ENCODE assay signal across 19 mouse cellular contexts in the genomic region with DNA sequence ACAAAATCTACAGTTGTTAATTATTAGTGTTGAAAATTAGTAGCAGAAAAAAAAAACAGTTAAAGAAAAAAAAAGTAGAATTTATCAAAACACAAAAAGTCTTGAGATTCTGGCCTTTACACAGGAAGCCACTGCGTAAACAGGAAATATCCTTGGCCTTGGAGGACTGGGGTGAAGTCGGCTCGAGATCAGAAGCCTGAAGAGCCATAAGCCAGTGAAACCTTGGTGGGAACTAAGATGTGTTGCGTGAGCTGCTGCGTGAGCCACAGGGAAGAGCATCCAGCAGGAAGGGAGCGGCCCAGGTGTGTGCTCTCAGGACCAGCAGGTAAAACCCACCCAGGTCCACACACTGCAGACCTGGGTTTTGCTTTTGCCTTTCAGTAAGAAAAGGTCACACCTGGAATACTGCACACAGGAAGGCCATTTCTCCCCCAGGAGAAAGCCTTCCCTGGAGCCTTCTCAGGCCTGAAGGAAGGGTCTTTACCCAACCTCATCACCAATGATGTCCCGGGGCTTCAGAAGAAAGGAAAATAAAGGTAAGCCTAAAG.
A peak's percentile ranks its signal among the peaks of the same experiment; 100 is the strongest.
DNase-seq lines count a peak whose midpoint lies in the region; ATAC-seq and TF ChIP-seq lines count a peak whose summit lies in the region.
"Had no signal": no experiment of that assay in that cellular context is flagged by ENCODE, and none has a peak within 500 bp of the region (broad histone marks: within the 10 kb centered on the region; RNA-seq: fewer than 3 reads in every experiment).

No protein-coding gene starts in this region.

- no peak for TF ChIP-seq CTCF in heart, adult 2 months (IDR thresholded peaks at IDR 0.05)
- TF ChIP-seq CTCF in testis, adult 2 months (IDR thresholded peaks at IDR 0.05; ENCODE audit: control insufficient read depth, insufficient read depth, insufficient replicate concordance, low read depth, low read length), result no peak

- H3K4me2 ChIP-seq in liver, embryonic 11.5 days, result no peak overlapping the region
- no peak overlapping the region for H3K4me2 ChIP-seq in liver, embryonic 12.5 days
- H3K4me2 ChIP-seq: heart, embryonic 11.5 days; liver, embryonic 13.5 days had no signal

- no peaks in the 10 kb centered on the region for H3K27me3 ChIP-seq in heart, adult 2 months (ENCODE audit: control insufficient read depth, insufficient read depth, low read length)
- H3K27me3 ChIP-seq in liver, embryonic 11.5 days (replicated peaks; ENCODE audit: control insufficient read depth, insufficient read depth, low read length), result no peaks in the 10 kb centered on the region
- no peaks in the 10 kb centered on the region for H3K27me3 ChIP-seq in liver, embryonic 12.5 days (replicated peaks)
- no peaks in the 10 kb centered on the region for H3K27me3 ChIP-seq in testis, adult 2 months (ENCODE audit: control insufficient read depth, insufficient read depth, low read length)
- H3K27me3 ChIP-seq: liver, embryonic 13.5 days; Patski had no signal

- 0 out of 2 replicates have a peak, but pooled peaks have one; percentile 20 for TF ChIP-seq POLR2A in heart, adult 2 months (IDR thresholded peaks at IDR 0.05; ENCODE audit: insufficient read depth, low read depth, low read length)
- no peak for TF ChIP-seq POLR2A in testis, adult 2 months (IDR thresholded peaks at IDR 0.05; ENCODE audit: control insufficient read depth, low read depth, low read length)

- H3K4me1 ChIP-seq in heart, adult 2 months (ENCODE audit: control insufficient read depth, insufficient read depth, low read length), result peaks cover 8% of the 10 kb centered on the region
- no peaks in the 10 kb centered on the region for H3K4me1 ChIP-seq in liver, embryonic 11.5 days (replicated peaks; ENCODE audit: control insufficient read depth, insufficient read depth, low read length)
- H3K4me1 ChIP-seq in liver, embryonic 12.5 days, result peaks cover 14% of the 10 kb centered on the region; the same call in 1 of the 2 replicates
- H3K4me1 ChIP-seq in testis, adult 2 months (ENCODE audit: control insufficient read depth, insufficient read depth, low read length), result no peaks in the 10 kb centered on the region

- peak overlapping the region; percentile 23; the same call in 1 of the 2 replicates for H3K4me3 ChIP-seq in heart, adult 2 months
- no peak overlapping the region for H3K4me3 ChIP-seq in liver, embryonic 11.5 days (ENCODE audit: low read depth, low read length)
- H3K4me3 ChIP-seq in liver, embryonic 12.5 days, result no peak overlapping the region
- no peak overlapping the region for H3K4me3 ChIP-seq in testis, adult 2 months (ENCODE audit: control insufficient read depth, low read depth, low read length)
- H3K4me3 ChIP-seq: liver, embryonic 13.5 days had no signal

- WGBS in heart, adult 2 months, result 46% methylated on average over 7 of the region's 7 CpGs
- 77% methylated on average over 7 of the region's 7 CpGs for WGBS in liver, embryonic 11.5 days
- WGBS in liver, embryonic 12.5 days (ENCODE audit: insufficient replicate concordance), result 77% methylated on average over 7 of the region's 7 CpGs

- DNase-seq in heart, adult 2 months, result no peak
- no peak for DNase-seq in heart, postnatal 10 days
- DNase-seq in liver, embryonic 11.5 days (ENCODE audit: low spot score), result peak; percentile 9
- no peak for DNase-seq in testis, postnatal 14 days (ENCODE audit: low spot score)
- no peak for DNase-seq in urinary bladder, adult 2 months (ENCODE audit: low spot score)
- DNase-seq in layer of hippocampus, adult 8-10 months (ENCODE audit: low spot score in 2 of 2), result no peak
- DNase-seq: B cell, adult 2 months; cerebellum, postnatal 14 days; gastrocnemius, postnatal 14 days; liver, embryonic 13.5 days; right cerebral cortex, adult 18-20 months; spleen, adult 18-20 months; thymus, postnatal 36 days had no signal

- no peaks in the 10 kb centered on the region for H3K9me3 ChIP-seq in liver, embryonic 11.5 days (ENCODE audit: control insufficient read depth, low read length)
- no peaks in the 10 kb centered on the region for H3K9me3 ChIP-seq in liver, embryonic 12.5 days (replicated peaks)
- H3K9me3 ChIP-seq: liver, embryonic 13.5 days had no signal

- TF ChIP-seq EP300 in heart, adult 2 months (IDR thresholded peaks at IDR 0.05; ENCODE audit: insufficient read depth, low read depth, low read length), result no peak

- ATAC-seq in liver, embryonic 11.5 days (replicated peaks; ENCODE audit: low FRiP score), result no peak
- ATAC-seq in liver, embryonic 12.5 days, result no peak
- ATAC-seq: forebrain, embryonic 16.5 days; inflammation-experienced regulatory T-cells, adult 6 months; Patski had no signal

- H3K27ac ChIP-seq in heart, adult 2 months, result peak overlapping the region; percentile 69
- no peak overlapping the region for H3K27ac ChIP-seq in liver, embryonic 11.5 days (ENCODE audit: low read depth, low read length)
- no peak overlapping the region for H3K27ac ChIP-seq in liver, embryonic 12.5 days
- H3K27ac ChIP-seq in testis, adult 2 months (ENCODE audit: control insufficient read depth, insufficient read depth, low read depth, low read length), result peak overlapping the region; percentile 55; the same call in 1 of the 2 replicates
- H3K27ac ChIP-seq: liver, embryonic 13.5 days had no signal

- intact Hi-C loops in heart, adult 2 months (cut with DNase I), result no loop called here
- intact Hi-C loops in heart, postnatal 10 days (cut with DNase I), result no loop called here

- H3K9ac ChIP-seq in heart, adult 2 months (ENCODE audit: low read depth, low read length), result peak overlapping the region; percentile 5; the same call in 1 of the 2 replicates
- H3K9ac ChIP-seq in liver, embryonic 11.5 days (ENCODE audit: low read depth, low read length), result no peak overlapping the region
- no peak overlapping the region for H3K9ac ChIP-seq in liver, embryonic 12.5 days
- H3K9ac ChIP-seq: liver, embryonic 13.5 days had no signal

- peaks cover 4% of the 10 kb centered on the region for H3K79me2 ChIP-seq in heart, adult 2 months (replicated peaks; ENCODE audit: control insufficient read depth, insufficient read depth, low read length)

- no peaks in the 10 kb centered on the region for H3K36me3 ChIP-seq in heart, adult 2 months (ENCODE audit: control insufficient read depth, insufficient read depth, low read length)
- no peaks in the 10 kb centered on the region for H3K36me3 ChIP-seq in liver, embryonic 11.5 days (ENCODE audit: control insufficient read depth, insufficient read depth, low read length)
- no peaks in the 10 kb centered on the region for H3K36me3 ChIP-seq in liver, embryonic 12.5 days
- no peaks in the 10 kb centered on the region for H3K36me3 ChIP-seq in testis, adult 2 months (ENCODE audit: control insufficient read depth, insufficient read depth, low read length)
- H3K36me3 ChIP-seq: liver, embryonic 13.5 days had no signal

Comparison
In these comparisons a context has a peak if more than half of its experiments do, and no peak if none do; other contexts are left out.
1. H3K27ac ChIP-seq: peak in heart, adult 2 months (single experiment) and testis, adult 2 months (single experiment); none in liver, embryonic 11.5 days (single experiment) and liver, embryonic 12.5 days (single experiment).